Mouse (Mus musculus) kidney, adult 2 months (tissue): Measurements from ENCODE around the gene Sp8. TPM values are rescaled to one million over a fixed set of nuclear protein-coding genes. Genes with fewer than 3 reads are reported as not detected.

ENCODE experiments used
- DNase-seq: peaks from one replicate; pipeline ENCODE4 v3.0.0; 2021
- H3K27ac ChIP-seq: fragments of 200-500 bp; 2 replicates; pipeline ENCODE4 v1.5.1; 2012; ENCODE audit warnings: low read depth, low read length, control low read depth, inconsistent platforms; ENCODE audit not compliant: insufficient read depth
- H3K27me3 ChIP-seq: fragments of 200-500 bp; replicated peaks from 2 replicates; pipeline ENCODE4 v1.6.1; 2012; ENCODE audit warnings: mild to moderate bottlenecking, moderate library complexity, low read length, inconsistent platforms; ENCODE audit not compliant: control insufficient read depth, insufficient read depth
- H3K36me3 ChIP-seq: fragments of 200-500 bp; 2 replicates; pipeline ENCODE4 v1.6.1; 2012; ENCODE audit warnings: mild to moderate bottlenecking, moderate library complexity, low read length, inconsistent platforms; ENCODE audit not compliant: control insufficient read depth, insufficient read depth
- H3K4me1 ChIP-seq: fragments of 200-500 bp; 2 replicates; pipeline ENCODE4 v1.6.1; 2011; ENCODE audit warnings: low read length; ENCODE audit not compliant: control insufficient read depth, insufficient read depth
- H3K4me3 ChIP-seq: fragments of 200-500 bp; 2 replicates; pipeline ENCODE4 v1.5.1; 2011; ENCODE audit warnings: mild to moderate bottlenecking, low read depth, low read length, control low read depth; ENCODE audit not compliant: insufficient read depth
- CTCF ChIP-seq: fragments of 200-500 bp; conservative IDR thresholded peaks from 2 replicates; pipeline ENCODE4 v1.5.1; 2011; ENCODE audit warnings: low read depth, mild to moderate bottlenecking, control low read depth, low read length, moderate library complexity, mixed read lengths; ENCODE audit not compliant: insufficient read depth, insufficient read length
- POLR2A ChIP-seq: fragments of 200-500 bp; IDR thresholded peaks from one replicate; pipeline ENCODE4 v1.6.1; 2011; ENCODE audit warnings: low read depth, low read length, control low read depth
- WGBS: fragments of 180-500 bp; shearing (Covaris S2); methylation state at CpG from one replicate; pipeline ENCODE4 v1.1.7; 2018; 5-methylcytosine and 5-hydroxymethylcytosine counted together
- polyA plus RNA-seq: library from polyadenylated mRNA; depleted of rRNA; stranded (reverse); fragments of >200 nt; gene quantifications from 2 replicates; pipeline ENCODE4 v1.2.3, GENCODE M21; 2012

Sp8 gene
- polyA plus RNA-seq, 1 experiment, result not detected

GRCm38 (mm10) chr12:118838260-118838659, 7.9 kb upstream of the Sp8 start:
- WGBS, result 6% methylated on average over 2 of the region's 2 CpGs
- DNase-seq, result no peak
- H3K27me3 ChIP-seq, result peaks cover 16% of the 10 kb centered on the region

GRCm38 (mm10) chr12:118839398-118839797, 6.7 kb upstream of the Sp8 start:
- TF ChIP-seq POLR2A (no peak), CTCF (no peak)
- H3K27me3 ChIP-seq, result peaks cover 16% of the 10 kb centered on the region
- WGBS, result 17% methylated on average over 5 of the region's 5 CpGs

More at GRCm38 (mm10) chr12:118838260-118838659, 7.9 kb upstream of the Sp8 start:
- Histone ChIP-seq H3K36me3 (no peaks in the 10 kb centered on the region), H3K4me3 (no peak overlapping the region), H3K4me1 (no peaks in the 10 kb centered on the region), H3K27ac (no peak overlapping the region)
- no peak for TF ChIP-seq CTCF

GRCm38 (mm10) chr12:118840301-118840700, 5.8 kb upstream of the Sp8 start:
- DNase-seq, result no peak
- TF ChIP-seq POLR2A (no peak), CTCF (no peak)
- H3K4me3 ChIP-seq, result no peak overlapping the region
- no peaks in the 10 kb centered on the region for H3K36me3 ChIP-seq
- H3K27me3 ChIP-seq, result peaks cover 17% of the 10 kb centered on the region
- WGBS, result 6% methylated on average over 15 of the region's 15 CpGs
- no peaks in the 10 kb centered on the region for H3K4me1 ChIP-seq
- no peak overlapping the region for H3K27ac ChIP-seq

More at GRCm38 (mm10) chr12:118839398-118839797, 6.7 kb upstream of the Sp8 start:
- Histone ChIP-seq H3K27ac (no peak overlapping the region), H3K4me3 (no peak overlapping the region), H3K36me3 (no peaks in the 10 kb centered on the region), H3K4me1 (no peaks in the 10 kb centered on the region)
- no peak for DNase-seq

GRCm38 (mm10) chr12:118840861-118841260, 5.3 kb upstream of the Sp8 start:
- no peak overlapping the region for H3K27ac ChIP-seq
- TF ChIP-seq CTCF, result no peak
- TF ChIP-seq POLR2A, result no peak
- WGBS, result 9% methylated on average over 12 of the region's 12 CpGs
- no peaks in the 10 kb centered on the region for H3K4me1 ChIP-seq
- DNase-seq, result no peak
- H3K4me3 ChIP-seq, result no peak overlapping the region
- H3K36me3 ChIP-seq, result no peaks in the 10 kb centered on the region
- peaks cover 17% of the 10 kb centered on the region for H3K27me3 ChIP-seq

GRCm38 (mm10) chr12:118841381-118841922, 4.7 kb upstream of the Sp8 start:
- Histone ChIP-seq H3K27ac (no peak overlapping the region), H3K36me3 (no peaks in the 10 kb centered on the region), H3K4me1 (0 out of 2 replicates have a peak, but pooled peaks cover under 1% of the 10 kb centered on the region), H3K27me3 (peaks cover 17% of the 10 kb centered on the region), H3K4me3 (no peak overlapping the region)
- no peak for DNase-seq
- TF ChIP-seq POLR2A (no peak), CTCF (no peak)
- WGBS, result 9% methylated on average over 5 of the region's 5 CpGs

- Histone ChIP-seq H3K36me3 (no peaks in the 10 kb centered on the region), H3K4me1 (0 out of 2 replicates have a peak, but pooled peaks cover 4% of the 10 kb centered on the region), H3K4me3 (no peak overlapping the region), H3K27ac (no peak overlapping the region), H3K27me3 (peaks cover 15% of the 10 kb centered on the region)
- TF ChIP-seq POLR2A (no peak), CTCF (no peak)
- WGBS, result 19% methylated on average over 6 of the region's 6 CpGs
- DNase-seq, result no peak
Observed at GRCm38 (mm10) chr12:118841971-118842550, 4.1 kb upstream of the Sp8 start.

- Histone ChIP-seq H3K27me3 (peaks cover 16% of the 10 kb centered on the region), H3K4me3 (no peak overlapping the region), H3K36me3 (no peaks in the 10 kb centered on the region), H3K27ac (no peak overlapping the region), H3K4me1 (0 out of 2 replicates have a peak, but pooled peaks cover 4% of the 10 kb centered on the region)
- TF ChIP-seq CTCF, result no peak
- TF ChIP-seq POLR2A, result no peak
- 3% methylated on average over 33 of the region's 33 CpGs for WGBS
- no peak for DNase-seq
Observed at GRCm38 (mm10) chr12:118842671-118843411, 3.3 kb upstream of the Sp8 start.
